Comparison of ENCODE assay signal across 7 mouse cellular contexts in genomic region chr9:119984536-119985011, GRCm38 (mm10). TPM values are rescaled to one million over a fixed set of nuclear protein-coding genes. Genes with fewer than 3 reads are reported as not detected.
DNase-seq lines count a peak whose midpoint lies in the region; ATAC-seq lines count a peak whose summit lies in the region.

Csrnp1 (minus strand) TSS chr9:119984658.

- H3K4me1 ChIP-seq in lung, embryonic 15.5 days, result peaks cover 44% of the 10 kb centered on the region
- H3K4me1 ChIP-seq in heart, embryonic 11.5 days (ENCODE audit: control insufficient read depth, insufficient read depth, low read length), result peaks cover 43% of the 10 kb centered on the region

- no peaks in the 10 kb centered on the region for H3K27me3 ChIP-seq in lung, embryonic 15.5 days
- no peaks in the 10 kb centered on the region for H3K27me3 ChIP-seq in heart, embryonic 11.5 days (ENCODE audit: control insufficient read depth, insufficient read depth, low read length)

- no peak for DNase-seq in lung, postnatal 25 days (ENCODE audit: low spot score)
- DNase-seq in adrenal gland, postnatal 4 days (ENCODE audit: low spot score in 2 of 2), result no peak
- peak; percentile 57 to 73 for DNase-seq in kidney, postnatal 4 days
- no peak for DNase-seq in right cerebral cortex, adult 18-20 months

- H3K27ac ChIP-seq in lung, embryonic 15.5 days, result peak within 1 kb of the TSS; percentile 99
- peak within 1 kb of the TSS; percentile 98 for H3K27ac ChIP-seq in heart, embryonic 11.5 days (ENCODE audit: low read depth, low read length)

- no peaks in the 10 kb centered on the region for H3K9me3 ChIP-seq in lung, embryonic 15.5 days
- H3K9me3 ChIP-seq in heart, embryonic 11.5 days (replicated peaks; ENCODE audit: control insufficient read depth, low read length), result no peaks in the 10 kb centered on the region

- H3K36me3 ChIP-seq in lung, embryonic 15.5 days, result no peaks in the 10 kb centered on the region
- no peaks in the 10 kb centered on the region for H3K36me3 ChIP-seq in heart, embryonic 11.5 days (ENCODE audit: control insufficient read depth, insufficient read depth, low read length)

- peak within 1 kb of the TSS; percentile 96 for H3K4me2 ChIP-seq in lung, embryonic 15.5 days
- H3K4me2 ChIP-seq in heart, embryonic 11.5 days, result peak within 1 kb of the TSS; percentile 95

- ATAC-seq in lung, embryonic 15.5 days (ENCODE audit: borderline replicate concordance, extremely low read depth, low FRiP score, low TSS enrichment), result no peak
- no peak for ATAC-seq in heart, embryonic 11.5 days (replicated peaks; ENCODE audit: insufficient number of reproducible peaks, low FRiP score, low TSS enrichment)
- no peak for ATAC-seq in monocyte, adult 5-6 weeks (replicated peaks; ENCODE audit: insufficient number of reproducible peaks, low FRiP score, low TSS enrichment, poor library complexity, severe bottlenecking)

- 10% methylated on average over 14 of the region's 14 CpGs for WGBS in lung, embryonic 15.5 days
- WGBS in heart, embryonic 11.5 days (ENCODE audit: insufficient replicate concordance), result 6% methylated on average over 14 of the region's 14 CpGs

- H3K9ac ChIP-seq in lung, embryonic 15.5 days, result peak within 1 kb of the TSS; percentile 74
- H3K9ac ChIP-seq in heart, embryonic 11.5 days (ENCODE audit: low read depth, low read length), result peak within 1 kb of the TSS; percentile 84

- peak within 1 kb of the TSS; percentile 85 for H3K4me3 ChIP-seq in lung, embryonic 15.5 days
- H3K4me3 ChIP-seq in heart, embryonic 11.5 days (ENCODE audit: low read depth, low read length), result peak within 1 kb of the TSS; percentile 75

RNA-seq across cellular contexts. Expression of gene Csrnp1, which starts in this region (rescaled TPM):
- 8.2 and 8.7 TPM in 2 replicates for polyA plus RNA-seq in lung, embryonic 15.5 days (2015; fragmentation: Nextera tagmentation; extraction: Ambion mirVana)
- total RNA-seq in adrenal gland, postnatal 4 days (2021), result 10 to 100 TPM; 18.0 to 18.1 TPM
- polyA plus RNA-seq in heart, embryonic 11.5 days (2014; fragmentation: Nextera tagmentation; extraction: Ambion mirVana), result 3.3 and 4.2 TPM in 2 replicates
- 46.8 to 67.3 TPM (median 52.6 TPM) in 3 replicates for total RNA-seq in monocyte, adult 5-6 weeks (2017)

Comparison
In these comparisons a context has a peak if more than half of its experiments do, and no peak if none do; other contexts are left out.
1. DNase-seq: peak in kidney, postnatal 4 days (2 of 2); none in lung, postnatal 25 days (single experiment), adrenal gland, postnatal 4 days (0 of 2) and right cerebral cortex, adult 18-20 months (single experiment).